Mouse (Mus musculus): ENCODE measurements around the gene Rhot1. TPM values are rescaled to one million over a fixed set of nuclear protein-coding genes. Genes with fewer than 3 reads are reported as not detected.

Rhot1 gene
- polyA plus RNA-seq, 1 experiment from 2014 or later = 38.2 TPM

DNA sequence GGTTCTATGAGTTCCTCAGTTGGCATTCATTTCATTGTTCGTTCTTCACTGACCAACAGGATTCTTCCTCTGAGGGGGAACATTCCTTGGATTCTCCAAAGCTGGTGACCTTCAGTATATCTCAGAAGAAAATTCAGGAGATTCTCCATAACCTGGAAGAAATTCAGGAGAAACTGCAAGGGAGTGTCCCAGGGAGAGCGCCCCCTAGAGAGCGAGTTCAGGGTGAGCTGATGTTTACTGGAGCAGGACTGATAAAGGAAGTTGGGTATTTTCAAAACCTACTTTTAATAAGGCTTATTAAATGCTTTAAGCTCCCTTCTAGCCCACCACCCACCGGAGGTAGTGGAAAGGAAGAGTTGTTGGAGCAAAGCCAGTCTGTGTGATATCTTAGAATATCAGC, 15.0 kb upstream of the Rhot1 start:
- no peak overlapping the region for H3K27ac ChIP-seq (ENCODE audit: low read length)
- H3K36me3 ChIP-seq (ENCODE audit: insufficient read depth, low read length) = peaks cover 6% of the 10 kb centered on the region; the same call in 1 of the 2 replicates
- H3K9me3 ChIP-seq (ENCODE audit: low read length) = no peaks in the 10 kb centered on the region
- H3K4me1 ChIP-seq (ENCODE audit: insufficient read depth, low read depth, low read length) = no peaks in the 10 kb centered on the region
- TF ChIP-seq EP300 (IDR thresholded peaks at IDR 0.05) = no peak
- peak; percentile 27 for TF ChIP-seq CTCF (IDR thresholded peaks at IDR 0.05)
- H3K27me3 ChIP-seq (replicated peaks; ENCODE audit: insufficient read depth, low read length) = no peaks in the 10 kb centered on the region
- no peak for ATAC-seq
- H3K9ac ChIP-seq (replicated peaks; ENCODE audit: low read depth) = no peak overlapping the region
- no peak for DNase-seq (ENCODE audit: low spot score)
- 61% methylated on average over 4 of the region's 4 CpGs for WGBS
- no peak overlapping the region for H3K4me2 ChIP-seq (replicated peaks; ENCODE audit: low read depth, low read length)
- H3K4me3 ChIP-seq (ENCODE audit: low read depth, low read length) = no peak overlapping the region

DNA sequence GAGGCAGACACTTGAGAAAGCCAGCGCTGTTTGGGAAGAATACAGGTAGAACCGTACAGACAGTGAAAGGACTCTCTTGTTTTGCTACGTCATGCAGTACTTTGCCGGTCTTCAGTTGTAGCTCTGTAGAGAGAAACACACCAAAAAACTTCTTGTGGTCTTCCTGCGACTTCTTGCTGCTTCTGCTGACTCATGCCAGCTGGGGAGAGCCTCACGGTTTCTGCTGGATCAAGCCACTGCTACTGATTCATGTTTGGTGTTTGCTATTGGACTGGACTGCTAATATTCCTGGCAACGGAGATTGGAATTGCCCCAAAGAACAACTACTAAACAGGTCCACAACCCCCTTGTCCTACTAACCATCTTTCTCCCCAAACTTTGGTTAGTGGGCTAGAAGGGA, 12.5 kb upstream of the Rhot1 start:
- ATAC-seq (no peak), DNase-seq (ENCODE audit: low spot score) (no peak)
- H3K36me3 ChIP-seq (ENCODE audit: insufficient read depth, low read length) = peaks cover 6% of the 10 kb centered on the region; the same call in 1 of the 2 replicates
- no peak for TF ChIP-seq CTCF (IDR thresholded peaks at IDR 0.05)
- no peak for TF ChIP-seq EP300 (IDR thresholded peaks at IDR 0.05)
- H3K4me2 ChIP-seq (replicated peaks; ENCODE audit: low read depth, low read length) = no peak overlapping the region
- 77% methylated on average over 7 of the region's 7 CpGs for WGBS
- H3K27me3 ChIP-seq (replicated peaks; ENCODE audit: insufficient read depth, low read length) = no peaks in the 10 kb centered on the region
- no peak overlapping the region for H3K4me3 ChIP-seq (ENCODE audit: low read depth, low read length)
- no peak overlapping the region for H3K9ac ChIP-seq (replicated peaks; ENCODE audit: low read depth)
- no peaks in the 10 kb centered on the region for H3K4me1 ChIP-seq (ENCODE audit: insufficient read depth, low read depth, low read length)
- no peak overlapping the region for H3K27ac ChIP-seq (ENCODE audit: low read length)
- no peaks in the 10 kb centered on the region for H3K9me3 ChIP-seq (ENCODE audit: low read length)

DNA sequence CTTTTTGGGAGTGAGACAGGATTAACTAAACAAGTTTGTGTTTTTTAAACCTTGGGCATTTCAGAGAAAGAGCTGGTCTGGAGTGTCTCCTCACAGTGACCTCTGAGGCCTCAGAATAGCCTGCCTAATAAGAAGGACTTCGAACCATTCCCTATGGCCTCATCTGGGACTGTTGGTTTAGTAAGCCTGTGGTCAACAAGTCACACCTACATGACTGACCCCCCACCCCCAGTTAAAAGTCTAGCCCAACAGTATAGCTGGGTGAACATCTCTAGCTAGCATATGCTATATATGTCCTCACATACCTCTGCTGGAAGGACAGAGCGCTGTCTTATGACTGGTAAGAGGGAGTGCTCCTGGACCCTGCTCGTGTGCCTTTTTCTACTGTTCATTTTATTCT, 9.5 kb upstream of the Rhot1 start:
- no peak for DNase-seq (ENCODE audit: low spot score)
- Histone ChIP-seq H3K36me3 (ENCODE audit: insufficient read depth, low read length) (peaks cover 4% of the 10 kb centered on the region; the same call in 1 of the 2 replicates), H3K4me3 (ENCODE audit: low read depth, low read length) (no peak overlapping the region), H3K4me1 (ENCODE audit: insufficient read depth, low read depth, low read length) (no peaks in the 10 kb centered on the region), H3K4me2 (replicated peaks; ENCODE audit: low read depth, low read length) (no peak overlapping the region), H3K9ac (replicated peaks; ENCODE audit: low read depth) (no peak overlapping the region), H3K27ac (ENCODE audit: low read length) (no peak overlapping the region), H3K9me3 (ENCODE audit: low read length) (no peaks in the 10 kb centered on the region), H3K27me3 (replicated peaks; ENCODE audit: insufficient read depth, low read length) (no peaks in the 10 kb centered on the region)
- no peak for ATAC-seq
- TF ChIP-seq EP300 (IDR thresholded peaks at IDR 0.05) (no peak), CTCF (IDR thresholded peaks at IDR 0.05) (no peak)
- WGBS = 96% methylated on average over 3 of the region's 3 CpGs

DNA sequence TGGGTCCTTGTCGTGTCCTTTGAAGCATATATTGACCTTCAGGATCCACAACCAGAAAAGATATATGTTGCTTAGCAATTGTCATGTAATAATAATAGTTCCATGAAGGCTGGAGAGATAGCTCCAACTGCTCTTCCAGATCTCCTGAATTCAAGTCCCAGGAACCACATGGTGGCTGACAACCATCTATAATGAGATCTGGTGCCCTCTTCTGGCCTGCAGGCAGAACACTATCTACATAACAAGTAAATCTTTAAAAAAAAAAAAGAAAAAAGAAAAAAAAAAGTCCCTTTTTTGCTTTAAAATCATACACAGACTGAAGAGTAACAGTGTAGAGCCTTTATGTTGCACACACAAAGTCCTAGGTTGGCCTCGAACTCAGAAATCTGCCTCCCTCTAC, 9.0 kb upstream of the Rhot1 start:
- Histone ChIP-seq H3K9me3 (ENCODE audit: low read length) (no peaks in the 10 kb centered on the region), H3K27ac (ENCODE audit: low read length) (no peak overlapping the region), H3K27me3 (replicated peaks; ENCODE audit: insufficient read depth, low read length) (no peaks in the 10 kb centered on the region), H3K36me3 (ENCODE audit: insufficient read depth, low read length) (no peaks in the 10 kb centered on the region), H3K4me1 (ENCODE audit: insufficient read depth, low read depth, low read length) (no peaks in the 10 kb centered on the region), H3K4me3 (ENCODE audit: low read depth, low read length) (no peak overlapping the region), H3K9ac (replicated peaks; ENCODE audit: low read depth) (no peak overlapping the region), H3K4me2 (replicated peaks; ENCODE audit: low read depth, low read length) (no peak overlapping the region)
- DNase-seq (ENCODE audit: low spot score) = no peak
- peak; percentile 56 for TF ChIP-seq CTCF (IDR thresholded peaks at IDR 0.05)
- TF ChIP-seq EP300 (IDR thresholded peaks at IDR 0.05) = no peak
- whole genome bisulfite sequencing = 92% methylated on average over 2 of the region's 2 CpGs
- no peak for ATAC-seq

DNA sequence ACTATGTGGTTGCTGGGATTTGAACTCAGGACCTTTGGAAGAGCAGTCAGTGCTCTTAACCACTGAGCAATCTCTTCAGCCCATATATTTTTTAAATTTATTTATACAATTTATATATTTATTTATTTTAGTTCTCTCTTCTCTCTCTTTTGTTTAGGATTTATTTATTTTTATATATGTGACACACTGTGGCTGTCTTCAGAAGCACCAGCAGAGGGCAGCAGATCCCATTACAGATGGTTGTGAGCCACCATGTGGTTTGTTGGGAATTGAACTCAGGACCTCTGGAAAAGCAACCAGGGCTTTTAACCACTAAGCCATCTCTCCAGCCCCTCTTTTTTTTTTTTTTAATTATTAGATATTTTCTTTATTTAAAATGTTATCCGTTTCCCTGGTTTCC, 8.5 kb upstream of the Rhot1 start:
- Histone ChIP-seq H3K4me3 (ENCODE audit: low read depth, low read length) (no peak overlapping the region), H3K9me3 (ENCODE audit: low read length) (no peaks in the 10 kb centered on the region), H3K4me1 (ENCODE audit: insufficient read depth, low read depth, low read length) (no peaks in the 10 kb centered on the region), H3K4me2 (replicated peaks; ENCODE audit: low read depth, low read length) (no peak overlapping the region), H3K27me3 (replicated peaks; ENCODE audit: insufficient read depth, low read length) (no peaks in the 10 kb centered on the region), H3K27ac (ENCODE audit: low read length) (no peak overlapping the region), H3K9ac (replicated peaks; ENCODE audit: low read depth) (no peak overlapping the region), H3K36me3 (ENCODE audit: insufficient read depth, low read length) (no peaks in the 10 kb centered on the region)
- peak; percentile 51 for DNase-seq (ENCODE audit: low spot score)
- peak; percentile 65 for TF ChIP-seq CTCF (IDR thresholded peaks at IDR 0.05)
- TF ChIP-seq EP300 (IDR thresholded peaks at IDR 0.05) = no peak
- 88% methylated on average over 1 of the region's 1 CpGs for WGBS
- no peak for ATAC-seq

DNA sequence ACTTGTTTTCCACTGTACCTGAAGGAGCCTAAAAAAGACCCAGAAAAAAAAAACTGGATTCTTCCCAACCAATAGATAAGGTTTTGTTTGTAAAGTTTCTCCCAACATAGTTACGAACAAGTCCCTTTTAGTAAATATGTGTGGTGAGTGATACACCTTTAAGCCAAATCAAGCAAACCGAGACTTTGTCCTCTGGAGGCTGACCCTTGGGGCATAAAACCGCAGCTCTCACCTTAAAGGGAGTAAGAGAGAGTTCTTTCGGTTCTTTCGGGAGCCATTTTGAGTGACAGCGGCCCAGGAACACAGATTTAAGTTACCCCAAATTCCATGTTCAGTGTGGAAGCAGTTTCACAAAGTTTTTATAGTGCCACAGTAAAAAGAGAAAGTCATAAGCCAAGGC, 6.5 kb upstream of the Rhot1 start:
- Histone ChIP-seq H3K36me3 (ENCODE audit: insufficient read depth, low read length) (no peaks in the 10 kb centered on the region), H3K9me3 (ENCODE audit: low read length) (no peaks in the 10 kb centered on the region), H3K27me3 (replicated peaks; ENCODE audit: insufficient read depth, low read length) (no peaks in the 10 kb centered on the region), H3K9ac (replicated peaks; ENCODE audit: low read depth) (no peak overlapping the region), H3K4me1 (ENCODE audit: insufficient read depth, low read depth, low read length) (no peaks in the 10 kb centered on the region), H3K4me2 (replicated peaks; ENCODE audit: low read depth, low read length) (no peak overlapping the region), H3K27ac (ENCODE audit: low read length) (no peak overlapping the region), H3K4me3 (ENCODE audit: low read depth, low read length) (no peak overlapping the region)
- 67% methylated on average over 6 of the region's 6 CpGs for WGBS
- no peak for ATAC-seq
- no peak for TF ChIP-seq CTCF (IDR thresholded peaks at IDR 0.05)
- TF ChIP-seq EP300 (IDR thresholded peaks at IDR 0.05) = no peak
- no peak for DNase-seq (ENCODE audit: low spot score)

DNA sequence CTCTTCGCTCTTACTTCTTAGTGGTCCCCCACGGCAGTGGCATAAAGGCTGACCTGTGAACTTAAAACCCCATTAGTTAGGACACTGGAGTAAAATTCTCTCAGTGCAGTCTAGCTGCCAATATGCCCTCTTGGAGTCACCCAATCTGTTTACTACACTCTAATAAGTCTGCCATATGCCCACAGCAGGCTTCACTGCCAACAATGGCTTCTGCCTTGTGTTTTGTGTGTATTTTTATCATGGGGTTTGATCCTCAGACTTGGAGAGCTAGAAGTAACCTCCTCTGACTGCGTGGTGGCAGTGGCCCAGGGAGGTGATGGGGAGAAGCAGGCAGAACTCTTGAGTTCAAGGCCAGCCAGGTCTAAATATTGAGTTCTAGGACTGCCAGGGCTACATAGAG, 4.8 kb upstream of the Rhot1 start:
- H3K27me3 ChIP-seq (replicated peaks; ENCODE audit: insufficient read depth, low read length) = no peaks in the 10 kb centered on the region
- 68% methylated on average over 3 of the region's 3 CpGs for WGBS
- no peak overlapping the region for H3K9ac ChIP-seq (replicated peaks; ENCODE audit: low read depth)
- H3K4me2 ChIP-seq (replicated peaks; ENCODE audit: low read depth, low read length) = no peak overlapping the region
- no peak overlapping the region for H3K27ac ChIP-seq (ENCODE audit: low read length)
- ATAC-seq (no peak), DNase-seq (ENCODE audit: low spot score) (no peak)
- H3K4me3 ChIP-seq (ENCODE audit: low read depth, low read length) = no peak overlapping the region
- H3K9me3 ChIP-seq (ENCODE audit: low read length) = no peaks in the 10 kb centered on the region
- no peaks in the 10 kb centered on the region for H3K4me1 ChIP-seq (ENCODE audit: insufficient read depth, low read depth, low read length)
- TF ChIP-seq CTCF (IDR thresholded peaks at IDR 0.05) = no peak
- no peak for TF ChIP-seq EP300 (IDR thresholded peaks at IDR 0.05)
- no peaks in the 10 kb centered on the region for H3K36me3 ChIP-seq (ENCODE audit: insufficient read depth, low read length)
